Mouse (Mus musculus): ENCODE data around the gene Csnk2a1.

The Csnk2a1 gene

GRCm38 (mm10) chr2:152324842-152325241 is 98.2 kb downstream of the Csnk2a1 start:
- no peak for DNase-seq (ENCODE audit: low read depth, low spot score)

- DNase-seq (ENCODE audit: low read depth, low spot score) = no peak
Observed at GRCm38 (mm10) chr2:152326157-152326556, 99.5 kb downstream of the Csnk2a1 start.

- DNase-seq (ENCODE audit: low read depth, low spot score) = no peak
Observed at GRCm38 (mm10) chr2:152326654-152327053, 100.0 kb downstream of the Csnk2a1 start.

- no peak for DNase-seq (ENCODE audit: low read depth, low spot score)
Observed at GRCm38 (mm10) chr2:152327980-152328379, 101.3 kb downstream of the Csnk2a1 start.

GRCm38 (mm10) chr2:152330858-152331423 is 104.3 kb downstream of the Csnk2a1 start:
- no peak for DNase-seq (ENCODE audit: low read depth, low spot score)

Data from c-Kit-negative CD71-positive TER-119-positive erythroid progenitor cells, embryonic 14.5 days (primary cell).